Mouse (Mus musculus) liver, embryonic 16.5 days (tissue): Measurements from ENCODE around the gene Cul1. TPM values are rescaled to one million over a fixed set of nuclear protein-coding genes. Genes with fewer than 3 reads are reported as not detected.
"Not testable (repeated sequence)": the region's sequence is repeated elsewhere in the genome, so short reads cannot be mapped to it uniquely, and the experiment has no call there.

Experiments used
- ATAC-seq: fragments of 200-750 bp; cut with Nextera tagmentation; 2 replicates; pipeline ENCODE4 v1.8.0; 2017; ENCODE audit warnings: low read depth, mild to moderate bottlenecking, moderate number of reproducible peaks, moderate library complexity
- H3K27ac ChIP-seq: fragments of 300-500 bp; sonication (generic); 2 replicates; pipeline ENCODE4 v1.5.1; 2014; ENCODE audit warnings: mild to moderate bottlenecking, low read length
- H3K27me3 ChIP-seq: fragments of 300-500 bp; sonication (generic); 2 replicates; pipeline ENCODE4 v1.6.1; 2014; ENCODE audit warnings: low read depth, low read length, mixed read lengths; ENCODE audit not compliant: control insufficient read depth, insufficient read depth
- H3K36me3 ChIP-seq: fragments of 300-500 bp; sonication (generic); 2 replicates; pipeline ENCODE4 v1.6.1; 2014; ENCODE audit warnings: mild to moderate bottlenecking; ENCODE audit not compliant: control insufficient read depth, insufficient read depth
- H3K4me1 ChIP-seq: fragments of 300-500 bp; sonication (generic); 2 replicates; pipeline ENCODE4 v1.6.1; 2014; ENCODE audit warnings: low read depth, low read length, mixed read lengths; ENCODE audit not compliant: control insufficient read depth
- H3K4me2 ChIP-seq: fragments of 300-500 bp; sonication (generic); 2 replicates; pipeline ENCODE4 v1.6.1; 2014; ENCODE audit warnings: low read depth, low read length, mixed read lengths
- H3K4me3 ChIP-seq: fragments of 300-500 bp; sonication (generic); 2 replicates; pipeline ENCODE4 v1.5.1; 2014; ENCODE audit warnings: low read depth, mild to moderate bottlenecking, low read length
- H3K9ac ChIP-seq: fragments of 300-500 bp; sonication (generic); 2 replicates; pipeline ENCODE4 v1.6.1; 2014; ENCODE audit warnings: low read depth, low read length
- H3K9me3 ChIP-seq: fragments of 300-500 bp; sonication (generic); replicated peaks from 2 replicates; pipeline ENCODE4 v1.6.1; 2016; ENCODE audit warnings: low read length; ENCODE audit not compliant: control insufficient read depth
- WGBS: fragments of 180-500 bp; shearing (Covaris S2); extraction: QIAGEN DNeasy Blood & Tissue Kit; methylation state at CpG from one replicate; pipeline ENCODE4 v1.1.7; 2014; ENCODE audit not compliant: insufficient replicate concordance; 5-methylcytosine and 5-hydroxymethylcytosine counted together
- polyA plus RNA-seq: library from polyadenylated mRNA; unstranded; fragments of >200 nt; fragmentation: Nextera tagmentation; extraction: Ambion mirVana; gene quantifications from 2 replicates; pipeline ENCODE4 v1.2.1, GENCODE M21; 2015

The Cul1 gene
- 56.2 and 57.3 TPM in 2 replicates for polyA plus RNA-seq

- H3K4me3 ChIP-seq, result peak within 1 kb of the TSS; percentile 99
- no peak for ATAC-seq
- peak within 1 kb of the TSS; percentile 96 for H3K27ac ChIP-seq
- H3K9me3 ChIP-seq, result no peaks in the 10 kb centered on the region
- H3K27me3 ChIP-seq, result no peaks in the 10 kb centered on the region
- H3K4me2 ChIP-seq, result peak within 1 kb of the TSS; percentile 92
- no peaks in the 10 kb centered on the region for H3K36me3 ChIP-seq
- peak within 1 kb of the TSS; percentile 99 for H3K9ac ChIP-seq
- 39% methylated on average over 2 of the region's 2 CpGs for WGBS
- H3K4me1 ChIP-seq, result peaks cover 21% of the 10 kb centered on the region
Observed at GRCm38 (mm10) chr6:47453098-47453497, at the start of gene Cul1. TSS of gene Cul1 (plus strand) at chr6:47453398.

GRCm38 (mm10) chr6:47404419-47405382 lies 48.5 kb upstream of the Cul1 start:
- WGBS, result 62% methylated on average over 11 of the region's 11 CpGs
- Histone ChIP-seq H3K4me2 (no peak overlapping the region), H3K27me3 (no peaks in the 10 kb centered on the region), H3K9me3 (no peaks in the 10 kb centered on the region), H3K4me1 (no peaks in the 10 kb centered on the region), H3K4me3 (no peak overlapping the region), H3K36me3 (no peaks in the 10 kb centered on the region), H3K27ac (no peak overlapping the region), H3K9ac (no peak overlapping the region)
- ATAC-seq, result no peak

GRCm38 (mm10) chr6:47412886-47413606 lies 40.2 kb upstream of the Cul1 start:
- Histone ChIP-seq H3K36me3 (no peaks in the 10 kb centered on the region), H3K4me3 (no peak overlapping the region), H3K9me3 (no peaks in the 10 kb centered on the region), H3K27me3 (no peaks in the 10 kb centered on the region), H3K4me1 (no peaks in the 10 kb centered on the region), H3K27ac (no peak overlapping the region), H3K9ac (no peak overlapping the region), H3K4me2 (no peak overlapping the region)
- ATAC-seq, result no peak
- WGBS, result 25% methylated on average over 4 of the region's 4 CpGs

- Histone ChIP-seq H3K4me2 (no peak overlapping the region), H3K27me3 (no peaks in the 10 kb centered on the region), H3K27ac (no peak overlapping the region), H3K36me3 (no peaks in the 10 kb centered on the region), H3K9ac (no peak overlapping the region), H3K4me1 (no peaks in the 10 kb centered on the region), H3K4me3 (no peak overlapping the region), H3K9me3 (no peaks in the 10 kb centered on the region)
- ATAC-seq, result no peak
- WGBS, result 42% methylated on average over 2 of the region's 2 CpGs
Observed at GRCm38 (mm10) chr6:47413656-47414055, 39.5 kb upstream of the Cul1 start.

GRCm38 (mm10) chr6:47418691-47419090 lies 34.5 kb upstream of the Cul1 start:
- Histone ChIP-seq H3K9ac (no peak overlapping the region), H3K4me3 (no peak overlapping the region), H3K27ac (no peak overlapping the region), H3K4me1 (no peaks in the 10 kb centered on the region), H3K4me2 (no peak overlapping the region), H3K36me3 (no peaks in the 10 kb centered on the region), H3K9me3 (no peaks in the 10 kb centered on the region), H3K27me3 (no peaks in the 10 kb centered on the region)
- ATAC-seq, result no peak
- WGBS, result 37% methylated on average over 3 of the region's 3 CpGs

GRCm38 (mm10) chr6:47420156-47420555 lies 33.0 kb upstream of the Cul1 start:
- Histone ChIP-seq H3K36me3 (no peaks in the 10 kb centered on the region), H3K9ac (no peak overlapping the region)
- no peak for ATAC-seq

GRCm38 (mm10) chr6:47421221-47421620 lies 32.0 kb upstream of the Cul1 start:
- H3K4me3 ChIP-seq, result no peak overlapping the region
- 68% methylated on average over 1 of the region's 1 CpGs for WGBS
- ATAC-seq, result no peak

More at GRCm38 (mm10) chr6:47420156-47420555, 33.0 kb upstream of the Cul1 start:
- no peaks in the 10 kb centered on the region for H3K4me1 ChIP-seq
- no peak overlapping the region for H3K4me3 ChIP-seq
- H3K9me3 ChIP-seq, result no peaks in the 10 kb centered on the region
- H3K4me2 ChIP-seq, result no peak overlapping the region
- no peak overlapping the region for H3K27ac ChIP-seq
- no peaks in the 10 kb centered on the region for H3K27me3 ChIP-seq

GRCm38 (mm10) chr6:47426136-47426535 lies 27.1 kb upstream of the Cul1 start:
- WGBS, result 31% methylated on average over 1 of the region's 1 CpGs

More at GRCm38 (mm10) chr6:47421221-47421620, 32.0 kb upstream of the Cul1 start:
- H3K4me1 ChIP-seq, result no peaks in the 10 kb centered on the region
- no peaks in the 10 kb centered on the region for H3K27me3 ChIP-seq
- no peaks in the 10 kb centered on the region for H3K9me3 ChIP-seq
- no peak overlapping the region for H3K27ac ChIP-seq
- no peak overlapping the region for H3K9ac ChIP-seq
- H3K4me2 ChIP-seq, result no peak overlapping the region
- H3K36me3 ChIP-seq, result no peaks in the 10 kb centered on the region

GRCm38 (mm10) chr6:47426556-47426955 lies 26.6 kb upstream of the Cul1 start:
- H3K36me3 ChIP-seq, ATAC-seq, H3K27me3 ChIP-seq, H3K9me3 ChIP-seq, H3K4me1 ChIP-seq, H3K9ac ChIP-seq, H3K4me2 ChIP-seq, H3K27ac ChIP-seq, H3K4me3 ChIP-seq: not testable (repeated sequence)
- WGBS, result 76% methylated on average over 4 of the region's 4 CpGs

More at GRCm38 (mm10) chr6:47426136-47426535, 27.1 kb upstream of the Cul1 start:
- no peaks in the 10 kb centered on the region for H3K4me1 ChIP-seq
- ATAC-seq, result no peak
- no peak overlapping the region for H3K4me2 ChIP-seq
- no peak overlapping the region for H3K27ac ChIP-seq
- H3K9ac ChIP-seq, result no peak overlapping the region
- no peaks in the 10 kb centered on the region for H3K36me3 ChIP-seq
- H3K9me3 ChIP-seq, result no peaks in the 10 kb centered on the region
- no peak overlapping the region for H3K4me3 ChIP-seq
- H3K27me3 ChIP-seq, result no peaks in the 10 kb centered on the region
